Mouse (Mus musculus): ENCODE measurements at regions not wholly inside any gene's neighbourhood (a gene's known extent, or its start where the extent isn't known, plus 50 kb on each side); places are given as distances from the start of the nearest gene placed in this dataset.

DNA sequence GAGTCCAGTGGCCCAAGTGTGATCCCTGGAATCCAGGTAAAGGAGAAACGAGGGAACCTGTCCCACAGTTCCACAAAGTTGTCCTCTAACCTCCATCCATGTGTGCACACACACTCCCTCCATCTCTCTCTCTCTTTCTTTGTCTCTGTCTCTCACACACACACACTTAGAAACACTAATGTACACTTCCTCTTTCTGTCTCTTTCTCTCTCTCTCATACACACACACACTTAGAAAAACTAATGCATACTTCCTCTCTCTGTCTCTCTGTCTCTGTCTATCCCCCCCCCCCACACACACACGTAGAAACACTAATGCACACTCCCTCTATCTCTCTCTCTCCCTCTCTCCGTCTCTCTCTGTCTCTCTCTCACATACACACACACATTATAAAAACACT lies 61.2 kb upstream of the Bmp2k start:
- no peak for DNase-seq

DNA sequence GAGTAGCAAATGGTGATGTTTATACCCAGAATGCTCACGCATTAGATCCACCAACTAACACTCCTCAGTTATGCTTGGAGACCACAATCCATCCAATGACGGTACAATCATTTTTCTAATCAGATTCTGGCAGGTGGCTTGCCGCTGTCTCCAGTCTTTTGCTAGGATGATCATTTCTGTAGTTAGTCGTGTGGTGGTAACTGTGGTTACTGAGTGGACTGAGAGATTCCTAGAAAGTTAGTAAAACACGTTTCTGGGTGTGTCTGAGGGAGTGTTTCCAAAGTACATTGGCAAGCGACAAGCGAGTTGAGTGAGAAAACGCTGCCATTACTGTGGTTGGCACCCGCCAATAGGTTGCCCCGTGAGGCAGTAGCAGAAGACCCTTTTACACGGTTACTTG lies 58.8 kb upstream of the Bmp2k start:
- no peak for DNase-seq

DNA sequence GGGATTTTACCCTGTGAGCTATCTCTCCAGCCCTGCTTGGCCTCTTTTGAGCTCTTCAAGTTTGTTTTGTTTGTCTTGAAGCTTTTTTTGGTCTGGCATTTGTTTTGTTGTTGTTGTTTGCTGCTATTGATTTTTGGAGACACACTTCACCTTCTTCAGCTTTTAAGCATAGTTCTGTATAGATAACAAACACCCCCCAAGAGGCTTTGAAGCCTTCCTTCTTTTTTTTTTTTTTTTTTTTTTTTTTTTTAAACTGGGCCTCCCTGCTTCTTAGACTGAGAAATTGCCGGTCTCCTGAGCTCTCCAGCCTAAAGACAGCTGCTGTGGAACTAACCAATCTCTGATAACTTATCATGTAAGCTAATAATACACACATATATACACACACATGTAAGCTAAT lies 58.2 kb upstream of the Bmp2k start:
- no peak for DNase-seq

DNA sequence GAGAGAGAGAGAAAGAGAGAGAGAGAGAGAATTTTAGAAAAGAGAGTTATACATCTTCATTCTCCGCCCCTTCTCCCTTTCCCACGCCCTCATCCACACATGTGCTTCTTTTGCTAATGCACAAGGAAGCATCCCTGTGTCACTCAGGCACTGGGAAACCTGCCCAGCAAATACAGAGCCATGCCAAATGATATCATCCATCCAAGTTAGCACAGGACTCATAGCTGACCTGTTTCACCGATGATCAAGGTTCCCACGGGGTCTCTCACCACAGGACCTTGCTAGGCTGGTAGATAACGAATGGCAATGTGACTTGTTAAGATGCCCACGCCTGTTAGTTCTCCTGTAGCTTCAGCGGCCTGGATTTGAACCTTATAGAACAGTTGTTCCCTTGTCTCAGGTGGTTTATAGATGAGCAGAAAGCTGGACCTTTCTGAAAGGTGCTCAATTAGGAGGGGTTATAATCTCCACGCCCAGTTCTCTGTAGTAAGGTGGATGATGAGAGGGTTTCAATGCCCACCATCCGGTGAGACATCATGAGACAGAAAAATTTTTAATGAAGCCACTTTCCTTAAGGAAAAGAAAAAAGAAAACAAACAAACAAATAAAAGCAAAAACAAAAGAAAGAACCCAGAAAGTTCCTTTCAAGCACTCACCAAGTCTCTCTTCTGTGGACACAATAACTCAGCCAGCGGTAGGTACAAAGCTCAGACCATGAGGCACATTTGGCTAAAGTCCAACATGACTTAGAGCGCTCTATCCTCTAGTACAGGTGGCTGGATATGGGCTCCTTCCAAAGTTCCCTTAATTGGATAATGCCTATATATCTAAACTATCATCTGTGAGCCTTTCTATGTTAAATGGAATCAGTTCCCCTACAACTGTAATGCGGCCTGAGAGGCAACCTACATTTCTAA lies 57.1 kb upstream of the Bmp2k start:
- no peak for DNase-seq

DNA sequence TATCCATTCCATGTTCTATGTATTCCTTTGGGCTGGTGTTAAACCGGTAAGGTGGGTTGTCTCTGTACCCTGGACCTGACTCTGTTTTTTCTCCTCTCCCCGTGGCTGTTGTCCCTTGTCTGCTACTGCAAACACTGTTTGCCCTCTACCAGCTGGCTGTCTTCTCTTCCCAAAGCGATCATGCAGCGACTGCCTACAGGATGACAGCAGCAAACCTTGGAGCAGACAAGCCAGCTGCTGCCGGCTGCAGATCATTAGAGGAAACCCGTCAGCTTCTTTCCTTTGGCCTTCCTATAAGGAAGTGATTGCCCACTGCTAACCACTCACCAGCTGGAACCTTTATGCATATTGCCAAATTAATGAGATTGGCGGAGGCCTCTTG lies 56.4 kb upstream of the Bmp2k start:
- DNase-seq, result no peak

DNA sequence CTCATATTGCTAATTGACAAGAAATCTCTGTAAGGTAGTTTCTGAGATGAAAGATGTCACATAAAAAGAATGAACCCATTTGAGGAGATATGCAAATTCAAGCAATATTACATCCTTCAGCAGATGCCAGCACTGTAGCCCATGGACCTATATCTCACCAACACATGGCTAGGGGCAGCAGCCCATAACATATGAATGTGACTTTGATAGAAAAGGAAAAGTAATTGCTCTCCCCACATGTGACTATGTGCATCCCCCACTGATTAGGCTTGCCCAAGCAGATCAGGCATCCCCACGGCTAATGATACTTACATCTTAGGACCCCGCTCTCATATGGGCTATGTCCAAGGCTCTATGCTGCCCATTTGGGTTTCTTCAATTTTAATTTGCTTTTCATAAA lies 56.0 kb upstream of the Bmp2k start:
- no peak for DNase-seq
